Mouse (Mus musculus) thymus, adult 2 months (tissue): ENCODE measurements around the gene Tas1r2.

Experiments used
- CTCF ChIP-seq: fragments of 200-500 bp; IDR thresholded peaks from 2 replicates; pipeline ENCODE4 v1.5.1; 2012; ENCODE audit warnings: mild to moderate bottlenecking, control low read depth, low read length, moderate library complexity, borderline replicate concordance; ENCODE audit not compliant: control insufficient read depth, poor library complexity, insufficient read depth; ENCODE audit errors: extremely low read depth
- POLR2A ChIP-seq: fragments of 200-500 bp; IDR thresholded peaks from 2 replicates; pipeline ENCODE4 v1.6.1; 2012; ENCODE audit warnings: mild to moderate bottlenecking, low read length, control low read depth, moderate library complexity; ENCODE audit not compliant: control insufficient read depth, poor library complexity, insufficient read depth; ENCODE audit errors: extremely low read depth

- TF ChIP-seq POLR2A (no peak), CTCF (no peak)
These were observed 26.0 kb upstream of the Tas1r2 start for GRCm38 (mm10) chr4:139627361-139627760.
